Mouse (Mus musculus) G1E (cell line): ENCODE results near the gene Aco2.

Source experiments
- CTCF ChIP-seq: IDR thresholded peaks from 2 replicates; pipeline ENCODE4 v1.5.1; 2012; ENCODE audit warnings: low read depth, low read length, inconsistent platforms, mixed read lengths
- GATA1 ChIP-seq: IDR thresholded peaks from 2 replicates; pipeline ENCODE4 v1.6.1; 2012; ENCODE audit warnings: borderline replicate concordance, low read length, inconsistent platforms, mixed read lengths

DNA sequence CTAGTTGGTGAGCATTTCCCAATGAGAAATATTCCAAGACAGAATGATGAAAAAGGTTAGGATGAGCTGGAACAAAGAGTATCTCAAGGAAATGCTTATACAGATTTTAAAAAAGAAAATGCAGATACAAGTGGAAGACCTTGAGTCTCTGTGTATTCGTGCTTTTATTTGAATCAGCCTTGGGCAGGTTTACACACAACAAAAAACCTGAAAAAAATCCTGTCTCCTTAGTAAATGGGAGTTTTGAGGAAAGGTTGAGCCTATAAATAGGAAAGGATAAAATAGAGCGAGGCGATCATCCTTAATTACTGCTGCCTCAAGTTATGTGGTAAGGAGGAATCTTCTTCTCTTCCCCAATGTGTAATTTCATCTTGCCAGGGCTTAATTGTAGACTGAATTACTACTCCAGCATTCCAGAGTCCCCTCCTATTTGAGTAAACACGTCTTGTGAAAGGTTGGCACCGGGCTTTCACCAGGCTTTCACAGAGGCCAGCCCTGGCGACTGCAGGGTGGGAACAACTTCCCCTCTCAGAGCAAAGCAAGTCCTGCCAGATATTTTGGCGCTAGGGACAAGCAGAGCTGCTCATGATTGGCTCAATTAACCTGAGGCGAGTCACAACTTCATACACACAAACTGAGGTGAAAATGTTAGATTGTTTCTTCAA lies 11.5 kb upstream of the Aco2 start:
- TF ChIP-seq CTCF (no peak), GATA1 (no peak)
